Mouse (Mus musculus): Measurements from ENCODE around the gene Trpm3.

GRCm38 (mm10) chr19:22880199-22880598, 741.4 kb downstream of the Trpm3 start:
- TF ChIP-seq POLR2A (IDR thresholded peaks at IDR 0.05; ENCODE audit: borderline replicate concordance, extremely low read depth, low read depth, low read length) (no peak), CTCF (IDR thresholded peaks at IDR 0.05; ENCODE audit: insufficient read depth, low read length) (no peak)

All from lung, adult 2 months (tissue).